ENCODE assay signal across 17 mouse cellular contexts in genomic region chrX:167146513-167147360, GRCm38 (mm10).
DNase-seq lines count a peak whose midpoint lies in the region; ATAC-seq and TF ChIP-seq lines count a peak whose summit lies in the region.
"Had no signal": no experiment of that assay in that cellular context is flagged by ENCODE, and none has a peak within 500 bp of the region (broad histone marks: within the 10 kb centered on the region; RNA-seq: fewer than 3 reads in every experiment).

No protein-coding gene starts in this region.

- no peak for TF ChIP-seq CTCF in CH12.LX (conservative IDR thresholded peaks at IDR 0.05 in 1 of 2, IDR thresholded peaks at IDR 0.05 in 1 of 2; ENCODE audit: low read depth in 2 of 2, low read length in 2 of 2)
- no peak for TF ChIP-seq CTCF in cortical plate, adult 2 months (IDR thresholded peaks at IDR 0.05; ENCODE audit: extremely low read depth, insufficient read depth, low read length)

- no peaks in the 10 kb centered on the region for H3K9me3 ChIP-seq in CH12.LX (replicated peaks; ENCODE audit: low read length)
- H3K9me3 ChIP-seq in forebrain, embryonic 14.5 days (replicated peaks; ENCODE audit: control insufficient read depth, low read length) = no peaks in the 10 kb centered on the region
- H3K9me3 ChIP-seq in hindbrain, embryonic 14.5 days (ENCODE audit: control insufficient read depth, low read length) = no peaks in the 10 kb centered on the region
- H3K9me3 ChIP-seq: heart, embryonic 15.5 days; limb, embryonic 12.5 days; neural tube, embryonic 15.5 days had no signal

- H3K27me3 ChIP-seq in CH12.LX (replicated peaks) = no peaks in the 10 kb centered on the region
- H3K27me3 ChIP-seq in forebrain, embryonic 14.5 days (replicated peaks; ENCODE audit: control insufficient read depth, insufficient read depth, low read length) = 0 out of 2 replicates have a peak, but pooled peaks cover 2% of the 10 kb centered on the region
- H3K27me3 ChIP-seq in hindbrain, embryonic 14.5 days (ENCODE audit: control insufficient read depth, insufficient read depth, low read length) = peaks cover 42% of the 10 kb centered on the region; the same call in 1 of the 2 replicates

- TF ChIP-seq EP300 in CH12.LX (IDR thresholded peaks at IDR 0.05; ENCODE audit: low read length) = no peak

- no peak overlapping the region for H3K4me3 ChIP-seq in CH12.LX (replicated peaks in 1 of 3; ENCODE audit: low read depth in 2 of 3, low read length in 2 of 3, poor library complexity in 1 of 3)
- no peak overlapping the region for H3K4me3 ChIP-seq in cortical plate, adult 2 months (ENCODE audit: insufficient read depth, low read length)
- H3K4me3 ChIP-seq in forebrain, embryonic 14.5 days (ENCODE audit: low read depth, low read length) = no peak overlapping the region
- H3K4me3 ChIP-seq in hindbrain, embryonic 14.5 days (replicated peaks; ENCODE audit: low read length) = no peak overlapping the region
- H3K4me3 ChIP-seq: heart, embryonic 15.5 days; limb, embryonic 12.5 days; neural tube, embryonic 15.5 days had no signal

- no peak for TF ChIP-seq POLR2A in CH12.LX (IDR thresholded peaks at IDR 0.05; ENCODE audit: low read depth, low read length)
- no peak for TF ChIP-seq POLR2A in cortical plate, adult 2 months (IDR thresholded peaks at IDR 0.05; ENCODE audit: extremely low read depth, insufficient read depth, low read length)

- H3K4me1 ChIP-seq in CH12.LX (ENCODE audit: control insufficient read depth in 1 of 2, insufficient read depth in 2 of 2) = peaks cover 3 to 13% of the 10 kb centered on the region in 2 experiments
- peaks cover 4% of the 10 kb centered on the region; the same call in 1 of the 2 replicates for H3K4me1 ChIP-seq in cortical plate, adult 2 months (ENCODE audit: control insufficient read depth, insufficient read depth, low read length)
- H3K4me1 ChIP-seq in forebrain, embryonic 14.5 days (ENCODE audit: control insufficient read depth, insufficient read depth, low read length) = no peaks in the 10 kb centered on the region
- 0 out of 2 replicates have a peak, but pooled peaks cover 3% of the 10 kb centered on the region for H3K4me1 ChIP-seq in hindbrain, embryonic 14.5 days (replicated peaks; ENCODE audit: control insufficient read depth, insufficient read depth, low read length)
- H3K4me1 ChIP-seq: heart, embryonic 15.5 days; limb, embryonic 12.5 days; neural tube, embryonic 15.5 days had no signal

- H3K36me3 ChIP-seq in CH12.LX (replicated peaks in 1 of 2; ENCODE audit: control insufficient read depth in 1 of 2, insufficient read depth in 1 of 2, low read length in 1 of 2) = no peaks in the 10 kb centered on the region
- H3K36me3 ChIP-seq in forebrain, embryonic 14.5 days (ENCODE audit: control insufficient read depth, insufficient read depth, low read length) = no peaks in the 10 kb centered on the region
- H3K36me3 ChIP-seq in hindbrain, embryonic 14.5 days (replicated peaks; ENCODE audit: control insufficient read depth, insufficient read depth) = no peaks in the 10 kb centered on the region
- H3K36me3 ChIP-seq: heart, embryonic 15.5 days; limb, embryonic 12.5 days; neural tube, embryonic 15.5 days had no signal

- DNase-seq in left cerebral cortex, adult 18-20 months (ENCODE audit: low spot score in 2 of 2) = peak; percentile 9 to 35
- DNase-seq in left cerebral cortex, adult 11 months (ENCODE audit: low spot score) = no peak
- DNase-seq in CH12.LX (ENCODE audit: extremely low read depth) = no peak
- DNase-seq in telencephalon, adult 2 months (ENCODE audit: low read depth, low spot score) = peak; percentile 58
- no peak for DNase-seq in forebrain, embryonic 14.5 days (ENCODE audit: low spot score)
- DNase-seq in urinary bladder, postnatal 4 days (ENCODE audit: low spot score in 2 of 2) = no peak
- DNase-seq in hindbrain, embryonic 14.5 days (ENCODE audit: low spot score) = no peak
- DNase-seq: cerebellum, adult 2 months; gastrocnemius, postnatal 25 days; kidney, postnatal 25 days; liver, postnatal 0 days had no signal

- TF ChIP-seq RAD21 in CH12.LX (IDR thresholded peaks at IDR 0.05; ENCODE audit: low read depth, low read length) = no peak

- ATAC-seq in forebrain, embryonic 14.5 days = no peak
- ATAC-seq in hindbrain, embryonic 14.5 days (ENCODE audit: low FRiP score) = no peak
- ATAC-seq: hindbrain, embryonic 16.5 days; liver, postnatal 0 days; midbrain, embryonic 16.5 days had no signal

- no peaks in the 10 kb centered on the region for H3K79me2 ChIP-seq in CH12.LX (replicated peaks; ENCODE audit: control insufficient read depth, extremely low read depth, insufficient read depth, poor library complexity, severe bottlenecking)

- WGBS in forebrain, embryonic 14.5 days = 89% methylated on average over 8 of the region's 8 CpGs
- 83% methylated on average over 8 of the region's 8 CpGs for WGBS in hindbrain, embryonic 14.5 days

- no peak overlapping the region for H3K9ac ChIP-seq in CH12.LX (ENCODE audit: insufficient read depth, low read depth)
- H3K9ac ChIP-seq in forebrain, embryonic 14.5 days (ENCODE audit: low read length) = no peak overlapping the region
- H3K9ac ChIP-seq in hindbrain, embryonic 14.5 days = no peak overlapping the region
- H3K9ac ChIP-seq: heart, embryonic 15.5 days; limb, embryonic 12.5 days; liver, postnatal 0 days; neural tube, embryonic 15.5 days had no signal

- H3K27ac ChIP-seq in CH12.LX (ENCODE audit: insufficient read depth, low read depth) = no peak overlapping the region
- H3K27ac ChIP-seq in cortical plate, adult 2 months (ENCODE audit: insufficient read depth, low read length) = peak overlapping the region; percentile 74
- no peak overlapping the region for H3K27ac ChIP-seq in forebrain, embryonic 14.5 days (ENCODE audit: low read depth, low read length)
- no peak overlapping the region for H3K27ac ChIP-seq in hindbrain, embryonic 14.5 days
- H3K27ac ChIP-seq: heart, embryonic 15.5 days; limb, embryonic 12.5 days; neural tube, embryonic 15.5 days had no signal

- H3K4me2 ChIP-seq in CH12.LX (ENCODE audit: insufficient read depth, low read depth, poor library complexity, severe bottlenecking) = no peak overlapping the region
- H3K4me2 ChIP-seq in forebrain, embryonic 14.5 days (ENCODE audit: low read length) = no peak overlapping the region
- H3K4me2 ChIP-seq in hindbrain, embryonic 14.5 days (replicated peaks) = no peak overlapping the region
- H3K4me2 ChIP-seq: heart, embryonic 15.5 days; limb, embryonic 12.5 days; neural tube, embryonic 15.5 days had no signal

- dilution Hi-C loops in CH12.LX (cut with MboI; ENCODE audit: extremely low pct_ligation_motif_present, extremely low pct_unique_long_range_greater_than_20kb, low sequenced_read_pairs) = no loop called here

- in situ Hi-C loops in CH12.LX (cut with MboI; ENCODE audit: low pct_ligation_motif_present, low pct_unique_long_range_greater_than_20kb, low sequenced_read_pairs) = no loop called here

TF ChIP-seq in CH12.LX, 34 proteins besides CTCF, POLR2A, EP300 and RAD21:
- no peak for TF ChIP-seq MAX (IDR thresholded peaks at IDR 0.05; ENCODE audit: low read length)
- TF ChIP-seq IRF4 (IDR thresholded peaks at IDR 0.05; ENCODE audit: low read depth, low read length) = peak; percentile 27; the same call in 1 of the 2 replicates

Comparison
In these comparisons a context has a peak if more than half of its experiments do, and no peak if none do; other contexts are left out.
1. DNase-seq: peak in left cerebral cortex, adult 18-20 months (2 of 2) and telencephalon, adult 2 months (single experiment); none in left cerebral cortex, adult 11 months (single experiment), CH12.LX (single experiment), forebrain, embryonic 14.5 days (single experiment), urinary bladder, postnatal 4 days (0 of 2) and hindbrain, embryonic 14.5 days (single experiment).